Mouse (Mus musculus): Measurements from ENCODE around the gene Gm12794. TPM values are rescaled to one million over a fixed set of nuclear protein-coding genes. Genes with fewer than 3 reads are reported as not detected.
"Not testable (repeated sequence)": the region's sequence is repeated elsewhere in the genome, so short reads cannot be mapped to it uniquely, and the experiment has no call there.

The Gm12794 gene
- polyA plus RNA-seq (2015; fragmentation: Nextera tagmentation; extraction: Ambion mirVana), result not detected in 2 replicates

DNA sequence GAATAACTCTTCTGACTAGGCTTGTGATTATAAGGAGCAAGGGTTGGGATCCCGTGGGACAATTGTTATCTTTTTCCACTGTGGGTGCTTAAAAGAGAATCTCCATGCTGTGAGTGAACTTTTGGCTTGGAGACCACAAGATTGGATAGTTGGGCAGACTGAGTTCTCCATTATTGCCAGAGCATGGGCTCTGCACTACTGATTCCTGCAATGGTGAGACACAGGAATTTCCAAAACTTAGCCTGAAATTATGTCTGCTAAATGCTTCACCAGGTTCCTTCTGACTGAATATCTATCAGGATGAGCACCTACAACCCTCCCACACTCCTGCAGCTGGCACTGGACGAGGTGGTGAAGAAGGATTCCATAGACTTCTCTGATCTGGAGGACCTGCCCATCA, at the start of gene Gm12794:
Gm12794 (plus strand) TSS at position 301 of the 400 bp plus-strand sequence.
- not testable (repeated sequence) for H3K36me3 ChIP-seq; H3K27ac ChIP-seq; H3K9ac ChIP-seq; H3K9me3 ChIP-seq; H3K4me2 ChIP-seq; H3K4me1 ChIP-seq; ATAC-seq (ENCODE audit: borderline replicate concordance, extremely low read depth, low FRiP score, low TSS enrichment); H3K27me3 ChIP-seq; H3K4me3 ChIP-seq
- 60% methylated on average over 2 of the region's 2 CpGs for WGBS

DNA sequence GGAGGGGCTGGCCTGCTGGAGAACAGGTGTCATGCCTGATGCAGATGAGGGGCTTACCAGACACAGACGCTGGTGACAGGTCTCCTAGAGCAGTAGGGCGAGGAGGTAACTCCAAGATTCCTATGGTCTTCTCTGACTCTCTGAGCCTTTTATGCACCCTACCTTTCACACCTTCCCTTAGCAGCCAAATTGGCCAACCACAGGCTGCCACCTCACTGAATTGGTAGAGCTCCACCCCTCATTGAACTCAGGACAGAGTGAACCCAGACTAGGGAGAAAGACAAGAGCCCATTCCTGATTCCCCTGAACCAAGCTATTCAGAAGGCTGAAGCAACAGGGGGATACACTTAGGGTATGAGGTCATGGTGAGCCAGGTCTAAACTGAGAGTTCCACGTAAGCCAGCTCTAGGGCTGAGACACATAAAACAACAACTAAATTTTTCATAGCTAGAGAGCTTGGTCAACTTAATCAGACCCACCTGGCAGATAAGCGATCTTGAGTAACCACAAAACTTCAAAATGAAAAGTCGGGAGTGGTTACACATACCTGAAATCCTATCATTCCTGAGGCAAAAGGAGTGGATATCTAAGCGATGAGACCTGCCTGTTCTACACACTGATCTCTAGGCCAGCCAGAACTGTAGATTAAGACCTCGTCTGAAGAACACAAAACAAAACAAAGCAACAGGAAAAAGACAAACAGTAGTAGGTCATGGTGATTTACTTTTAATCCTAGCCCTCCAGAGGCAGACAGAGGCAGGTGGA, 46.4 kb upstream of the Gm12794 start, which contains the start of gene C130073F10Rik:
C130073F10Rik (minus strand) TSS at position 134 of the 765 bp plus-strand sequence.
- 58% methylated on average over 7 of the region's 7 CpGs for WGBS

DNA sequence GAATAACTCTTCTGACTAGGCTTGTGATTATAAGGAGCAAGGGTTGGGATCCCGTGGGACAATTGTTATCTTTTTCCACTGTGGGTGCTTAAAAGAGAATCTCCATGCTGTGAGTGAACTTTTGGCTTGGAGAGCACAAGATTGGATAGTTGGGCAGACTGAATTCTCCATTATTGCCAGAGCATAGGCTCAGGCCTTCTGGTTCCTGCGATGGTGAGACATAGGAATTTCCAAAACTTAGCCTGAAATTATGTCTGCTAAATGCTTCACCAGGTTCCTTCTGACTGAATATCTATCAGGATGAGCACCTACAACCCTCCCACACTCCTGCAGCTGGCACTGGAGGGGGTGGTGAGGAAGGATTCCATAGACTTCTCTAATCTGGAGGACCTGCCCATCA, 31.4 kb upstream of the Gm12794 start, which contains the start of gene Gm12800:
Gm12800 (plus strand) TSS at position 301 of the 400 bp plus-strand sequence.
- 85% methylated on average over 2 of the region's 2 CpGs for WGBS
- not testable (repeated sequence) for H3K36me3 ChIP-seq; ATAC-seq (ENCODE audit: borderline replicate concordance, extremely low read depth, low FRiP score, low TSS enrichment)

More for the DNA sequence above, 46.4 kb upstream of the Gm12794 start, which contains the start of gene C130073F10Rik:
- H3K4me2 ChIP-seq, result no peak within 1 kb of the TSS
- no peak within 1 kb of the TSS for H3K27ac ChIP-seq
- no peaks in the 10 kb centered on the region for H3K9me3 ChIP-seq
- no peaks in the 10 kb centered on the region for H3K4me1 ChIP-seq
- no peak within 1 kb of the TSS for H3K4me3 ChIP-seq
- H3K9ac ChIP-seq, result no peak within 1 kb of the TSS
- no peaks in the 10 kb centered on the region for H3K27me3 ChIP-seq
- ATAC-seq (ENCODE audit: borderline replicate concordance, extremely low read depth, low FRiP score, low TSS enrichment), result no peak
- no peaks in the 10 kb centered on the region for H3K36me3 ChIP-seq

DNA sequence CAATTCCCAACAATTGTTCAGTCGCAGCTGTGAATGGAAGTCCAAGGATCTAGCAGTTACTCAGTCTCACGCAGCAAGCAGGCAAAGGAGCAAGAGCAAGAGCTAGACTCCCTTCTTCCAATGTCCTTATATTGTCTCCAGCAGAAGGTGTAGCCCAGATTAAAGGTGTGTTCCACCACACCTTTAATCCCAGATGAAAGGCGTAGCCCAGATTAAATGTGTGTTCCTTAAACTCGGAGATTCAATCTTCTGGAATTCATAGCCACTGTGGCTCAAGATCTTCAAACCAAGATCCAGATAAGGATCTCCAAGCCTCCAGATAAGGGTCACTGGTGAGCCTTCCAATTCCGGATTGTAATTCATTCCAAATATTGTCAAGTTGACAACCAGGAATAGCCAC, 40.7 kb downstream of the Gm12794 start, which contains the start of gene Gm12790:
Gm12790 (minus strand) TSS at position 101 of the 400 bp plus-strand sequence.
- not testable (repeated sequence) for H3K36me3 ChIP-seq; H3K4me3 ChIP-seq; ATAC-seq (ENCODE audit: borderline replicate concordance, extremely low read depth, low FRiP score, low TSS enrichment); H3K27me3 ChIP-seq; H3K9me3 ChIP-seq; H3K9ac ChIP-seq; H3K27ac ChIP-seq; H3K4me1 ChIP-seq; H3K4me2 ChIP-seq
- 71% methylated on average over 1 of the region's 5 CpGs for WGBS

More for the DNA sequence above, 31.4 kb upstream of the Gm12794 start, which contains the start of gene Gm12800:
- not testable (repeated sequence) for H3K4me1 ChIP-seq, H3K9ac ChIP-seq, H3K27me3 ChIP-seq, H3K9me3 ChIP-seq, H3K27ac ChIP-seq, H3K4me3 ChIP-seq, H3K4me2 ChIP-seq

DNA sequence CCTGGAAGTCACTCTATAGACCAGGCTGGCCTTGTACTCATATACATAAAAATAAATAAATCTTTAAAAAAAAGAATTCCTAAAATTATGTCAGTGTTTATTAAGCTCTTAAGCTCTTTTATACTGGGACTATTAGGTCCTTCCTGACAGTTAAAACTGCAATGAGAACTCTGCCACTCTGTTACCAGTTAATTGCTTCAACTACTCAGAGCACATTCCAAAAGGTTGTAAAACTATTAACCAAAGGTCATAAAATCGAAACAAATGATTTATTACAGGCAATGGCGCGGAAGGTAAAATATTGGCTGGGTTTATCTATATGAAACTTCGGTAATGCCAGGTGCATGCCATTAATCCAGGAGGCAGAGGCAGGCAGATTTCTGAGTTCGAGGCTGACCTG, 45.5 kb downstream of the Gm12794 start:
- Histone ChIP-seq H3K9me3 (no peaks in the 10 kb centered on the region), H3K27ac (no peak overlapping the region), H3K36me3 (no peaks in the 10 kb centered on the region), H3K4me2 (no peak overlapping the region), H3K9ac (no peak overlapping the region), H3K4me3 (no peak overlapping the region), H3K27me3 (no peaks in the 10 kb centered on the region), H3K4me1 (no peaks in the 10 kb centered on the region)
- 82% methylated on average over 5 of the region's 5 CpGs for WGBS
- no peak for ATAC-seq (ENCODE audit: borderline replicate concordance, extremely low read depth, low FRiP score, low TSS enrichment)

DNA sequence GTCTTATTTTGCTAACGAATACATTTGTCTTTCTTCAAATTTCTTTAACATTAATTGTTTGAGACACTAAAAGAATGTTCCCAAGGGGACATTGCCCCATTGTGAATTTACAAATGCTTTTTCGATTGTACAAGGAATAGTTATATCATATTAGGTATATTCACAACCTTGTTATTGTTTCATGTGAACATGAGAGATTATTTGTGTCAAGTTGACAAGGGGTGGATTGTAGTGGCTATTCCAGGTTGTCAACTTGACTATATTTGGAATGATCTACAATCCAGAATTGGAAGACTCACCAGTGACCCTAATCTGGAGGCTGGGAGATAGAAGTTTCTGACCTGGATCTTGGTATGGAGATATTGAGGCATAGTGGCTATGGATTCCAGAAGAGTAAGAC, 46.1 kb downstream of the Gm12794 start, which contains the start of gene Gm12789:
Gm12789 (plus strand) TSS at position 301 of the 400 bp plus-strand sequence.
- not testable (repeated sequence) for H3K4me1 ChIP-seq; H3K27ac ChIP-seq; ATAC-seq (ENCODE audit: borderline replicate concordance, extremely low read depth, low FRiP score, low TSS enrichment); H3K9ac ChIP-seq; H3K4me3 ChIP-seq; H3K36me3 ChIP-seq; H3K4me2 ChIP-seq; H3K9me3 ChIP-seq; H3K27me3 ChIP-seq
- WGBS, result 86% methylated on average over 2 of the region's 2 CpGs

Other genes starting within 250 kb of the Gm12794 start
- 7.8 and 7.9 TPM in 2 replicates for gene Lepr, start 223.0 kb upstream of the Gm12794 start, polyA plus RNA-seq (2015; fragmentation: Nextera tagmentation; extraction: Ambion mirVana)
- not detected in 2 replicates for gene B020004J07Rik, start 96.4 kb upstream of the Gm12794 start, polyA plus RNA-seq (2015; fragmentation: Nextera tagmentation; extraction: Ambion mirVana)
- gene C130073F10Rik, start 46.6 kb upstream of the Gm12794 start, polyA plus RNA-seq (2015; fragmentation: Nextera tagmentation; extraction: Ambion mirVana), result 0.35 TPM in 1 of 2 replicates, not detected in the other
- not detected in 2 replicates for gene Gm12800, start 31.3 kb upstream of the Gm12794 start, polyA plus RNA-seq (2015; fragmentation: Nextera tagmentation; extraction: Ambion mirVana)
- gene Gm12790, start 40.6 kb downstream of the Gm12794 start, polyA plus RNA-seq (2015; fragmentation: Nextera tagmentation; extraction: Ambion mirVana), result not detected in 2 replicates
- gene Gm12789, start 46.2 kb downstream of the Gm12794 start, polyA plus RNA-seq (2015; fragmentation: Nextera tagmentation; extraction: Ambion mirVana), result not detected in 2 replicates
- 37.3 and 40.5 TPM in 2 replicates for gene Pde4b, start 147.1 kb downstream of the Gm12794 start, polyA plus RNA-seq (2015; fragmentation: Nextera tagmentation; extraction: Ambion mirVana)